Mouse (Mus musculus): Measurements from ENCODE around the gene Hoxd4. TPM values are rescaled to one million over a fixed set of nuclear protein-coding genes. Genes with fewer than 3 reads are reported as not detected.

Hoxd4 gene
- polyA plus RNA-seq, 1 experiment from 2014 or later, result 0.29 TPM

DNA sequence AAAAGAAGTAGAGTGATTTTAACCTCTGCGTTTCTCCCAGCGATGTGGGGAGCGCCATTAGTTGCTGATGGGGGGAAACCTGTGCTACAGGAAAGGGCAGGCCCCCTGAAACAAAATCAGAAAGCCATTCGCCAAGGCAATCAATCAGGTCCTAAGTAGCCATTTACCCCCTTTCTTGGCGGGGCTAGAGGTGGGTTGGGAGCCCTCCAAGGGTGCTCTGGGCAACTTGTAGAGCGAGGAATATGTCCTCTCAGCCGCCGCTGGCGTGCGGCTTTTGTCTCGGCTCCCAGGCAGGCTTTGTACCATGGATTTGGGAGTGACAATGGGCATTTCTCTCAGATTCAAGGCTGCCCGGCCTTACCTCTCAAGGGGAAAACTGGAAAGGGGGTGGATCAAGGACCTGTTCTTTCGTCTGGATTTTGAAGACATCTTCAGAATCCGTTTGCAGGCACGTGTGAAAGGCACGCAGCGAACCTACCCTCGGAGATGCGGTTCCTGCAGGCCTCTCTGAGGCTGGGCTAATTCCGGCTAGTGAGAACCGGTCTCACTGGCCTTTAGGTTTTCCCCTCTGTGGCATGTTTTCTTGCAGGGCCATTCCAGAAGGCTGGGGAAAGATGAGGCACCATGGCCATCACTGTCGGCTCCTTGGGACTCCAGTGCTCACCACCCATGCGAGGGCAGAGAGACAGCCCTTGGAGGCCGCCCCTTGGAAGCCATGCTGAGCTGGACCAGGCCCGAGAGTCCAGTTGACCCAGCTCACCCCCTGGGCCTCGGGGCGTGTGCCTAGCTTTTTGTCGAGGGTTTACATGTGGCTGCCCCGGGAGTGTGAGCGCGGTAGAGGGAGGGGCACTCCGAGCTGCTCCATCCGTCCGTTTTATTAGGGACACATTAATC is 15.0 kb upstream of the Hoxd4 start:
- Histone ChIP-seq H3K4me3 (peak overlapping the region; percentile 48; the same call in 1 of the 2 replicates), H3K4me1 (peaks cover 58% of the 10 kb centered on the region), H3K27me3 (peaks cover 85% of the 10 kb centered on the region), H3K36me3 (peaks cover 4% of the 10 kb centered on the region; the same call in 1 of the 2 replicates), H3K4me2 (peak overlapping the region; percentile 61), H3K9ac (no peak overlapping the region; the same call in 1 of the 2 replicates), H3K9me3 (no peaks in the 10 kb centered on the region), H3K27ac (peak overlapping the region; percentile 78)
- ATAC-seq (ENCODE audit: insufficient number of reproducible peaks, low FRiP score, low TSS enrichment, low read depth), result no peak
- 22% methylated on average over 34 of the region's 34 CpGs for WGBS

GRCm38 (mm10) chr2:74697567-74698121 is 14.1 kb upstream of the Hoxd4 start, which contains the start of gene Hoxd9:
Gene Hoxd9, plus strand, starts transcription at chr2:74697727.
- ATAC-seq (ENCODE audit: insufficient number of reproducible peaks, low FRiP score, low TSS enrichment, low read depth), result 0 out of 2 replicates have a peak, but pooled peaks have one; percentile 31
- Histone ChIP-seq H3K9ac (peak within 1 kb of the TSS; percentile 47), H3K27ac (peak within 1 kb of the TSS; percentile 78), H3K9me3 (no peaks in the 10 kb centered on the region), H3K36me3 (peaks cover 4% of the 10 kb centered on the region; the same call in 1 of the 2 replicates), H3K4me3 (peak within 1 kb of the TSS; percentile 48), H3K4me2 (peak within 1 kb of the TSS; percentile 61), H3K27me3 (peaks cover 81% of the 10 kb centered on the region), H3K4me1 (peaks cover 50% of the 10 kb centered on the region)
- 2% methylated on average over 43 of the region's 43 CpGs for WGBS

GRCm38 (mm10) chr2:74698201-74699052 is 13.3 kb upstream of the Hoxd4 start:
- 3% methylated on average over 83 of the region's 86 CpGs for WGBS
- Histone ChIP-seq H3K9me3 (no peaks in the 10 kb centered on the region), H3K27me3 (peaks cover 80% of the 10 kb centered on the region), H3K36me3 (peaks cover 4% of the 10 kb centered on the region; the same call in 1 of the 2 replicates), H3K4me3 (peak overlapping the region; percentile 48), H3K27ac (peak overlapping the region; percentile 78), H3K4me2 (peak overlapping the region; percentile 61), H3K9ac (peak overlapping the region; percentile 47), H3K4me1 (peaks cover 42% of the 10 kb centered on the region)
- peak; percentile 35; the same call in 1 of the 2 replicates for ATAC-seq (ENCODE audit: insufficient number of reproducible peaks, low FRiP score, low TSS enrichment, low read depth)

DNA sequence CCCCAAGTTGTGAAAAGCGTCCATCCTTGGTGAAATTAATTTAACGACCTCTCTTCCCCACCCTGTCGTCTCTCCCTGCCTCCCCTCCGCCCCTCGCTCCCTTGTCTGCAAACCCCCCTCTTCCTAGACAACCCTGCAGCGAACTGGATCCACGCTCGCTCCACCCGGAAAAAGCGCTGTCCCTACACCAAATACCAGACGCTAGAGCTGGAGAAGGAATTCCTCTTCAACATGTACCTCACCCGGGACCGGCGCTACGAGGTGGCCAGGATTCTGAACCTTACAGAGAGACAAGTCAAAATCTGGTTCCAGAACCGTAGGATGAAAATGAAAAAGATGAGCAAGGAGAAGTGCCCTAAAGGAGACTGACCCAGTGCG is 12.7 kb upstream of the Hoxd4 start:
- H3K27ac ChIP-seq, result peak overlapping the region; percentile 78; the same call in 1 of the 2 replicates
- peaks cover 4% of the 10 kb centered on the region; the same call in 1 of the 2 replicates for H3K36me3 ChIP-seq
- peak overlapping the region; percentile 48 for H3K4me3 ChIP-seq
- H3K4me2 ChIP-seq, result peak overlapping the region; percentile 61
- H3K27me3 ChIP-seq, result peaks cover 82% of the 10 kb centered on the region
- H3K9me3 ChIP-seq, result no peaks in the 10 kb centered on the region
- H3K9ac ChIP-seq, result peak overlapping the region; percentile 47; the same call in 1 of the 2 replicates
- 9% methylated on average over 17 of the region's 17 CpGs for WGBS
- peaks cover 46% of the 10 kb centered on the region for H3K4me1 ChIP-seq
- ATAC-seq (ENCODE audit: insufficient number of reproducible peaks, low FRiP score, low TSS enrichment, low read depth), result no peak

DNA sequence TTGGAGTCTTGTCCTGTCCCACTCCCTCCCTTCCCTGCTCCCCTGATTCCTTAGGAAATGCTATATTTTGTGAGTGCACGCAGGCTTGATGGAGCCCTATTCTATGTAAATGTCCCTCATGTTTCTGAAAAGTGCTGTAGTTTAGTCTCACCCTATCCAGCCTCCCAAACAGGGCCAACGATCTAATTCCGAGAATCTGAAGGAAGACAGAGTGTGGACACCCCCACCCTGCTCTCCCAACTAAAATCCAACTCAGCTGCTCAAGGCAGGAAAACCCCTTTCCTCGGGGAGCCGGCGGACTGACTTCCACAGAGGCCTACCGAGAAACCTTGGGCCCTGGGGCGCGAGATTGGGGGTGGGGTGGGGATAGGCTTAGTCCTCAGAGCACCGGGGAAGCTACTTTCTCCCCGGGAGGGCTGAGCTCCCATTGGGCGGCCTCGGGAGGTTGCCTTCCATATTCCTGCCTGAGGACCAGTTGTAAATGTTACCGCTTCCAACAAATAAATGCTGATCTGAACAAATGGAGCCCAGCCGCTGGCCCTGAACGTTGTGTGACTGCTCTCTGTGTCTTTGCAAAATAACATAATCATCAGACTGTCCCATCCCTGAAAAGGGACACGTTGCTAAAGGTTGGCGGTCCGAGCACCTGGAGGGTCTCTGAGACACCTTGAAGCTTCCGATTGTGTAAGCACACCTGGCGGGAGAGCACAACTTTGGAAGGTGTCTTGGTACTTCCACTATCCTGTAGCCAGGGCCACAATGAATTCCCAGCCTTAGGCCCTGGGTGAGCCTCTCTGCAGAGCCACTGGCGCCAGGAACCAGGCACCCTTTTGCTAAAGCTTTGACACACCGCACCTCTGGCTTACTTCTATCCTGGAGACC is 11.8 kb upstream of the Hoxd4 start:
- peaks cover 84% of the 10 kb centered on the region for H3K27me3 ChIP-seq
- H3K9ac ChIP-seq, result no peak overlapping the region
- WGBS, result 37% methylated on average over 23 of the region's 23 CpGs

GRCm38 (mm10) chr2:74700546-74701112 is 11.1 kb upstream of the Hoxd4 start:
- Histone ChIP-seq H3K4me1 (peaks cover 59% of the 10 kb centered on the region), H3K36me3 (peaks cover 4% of the 10 kb centered on the region; the same call in 1 of the 2 replicates), H3K4me3 (no peak overlapping the region), H3K4me2 (no peak overlapping the region), H3K27ac (no peak overlapping the region), H3K9ac (no peak overlapping the region), H3K27me3 (peaks cover 84% of the 10 kb centered on the region), H3K9me3 (no peaks in the 10 kb centered on the region)
- ATAC-seq (ENCODE audit: insufficient number of reproducible peaks, low FRiP score, low TSS enrichment, low read depth), result no peak
- 34% methylated on average over 22 of the region's 22 CpGs for WGBS

More for the DNA sequence above, 11.8 kb upstream of the Hoxd4 start:
- ATAC-seq (ENCODE audit: insufficient number of reproducible peaks, low FRiP score, low TSS enrichment, low read depth), result no peak
- Histone ChIP-seq H3K9me3 (no peaks in the 10 kb centered on the region), H3K4me2 (peak overlapping the region; percentile 1; the same call in 1 of the 2 replicates), H3K4me3 (peak overlapping the region; percentile 48; the same call in 1 of the 2 replicates), H3K4me1 (peaks cover 52% of the 10 kb centered on the region), H3K27ac (no peak overlapping the region), H3K36me3 (peaks cover 4% of the 10 kb centered on the region; the same call in 1 of the 2 replicates)

DNA sequence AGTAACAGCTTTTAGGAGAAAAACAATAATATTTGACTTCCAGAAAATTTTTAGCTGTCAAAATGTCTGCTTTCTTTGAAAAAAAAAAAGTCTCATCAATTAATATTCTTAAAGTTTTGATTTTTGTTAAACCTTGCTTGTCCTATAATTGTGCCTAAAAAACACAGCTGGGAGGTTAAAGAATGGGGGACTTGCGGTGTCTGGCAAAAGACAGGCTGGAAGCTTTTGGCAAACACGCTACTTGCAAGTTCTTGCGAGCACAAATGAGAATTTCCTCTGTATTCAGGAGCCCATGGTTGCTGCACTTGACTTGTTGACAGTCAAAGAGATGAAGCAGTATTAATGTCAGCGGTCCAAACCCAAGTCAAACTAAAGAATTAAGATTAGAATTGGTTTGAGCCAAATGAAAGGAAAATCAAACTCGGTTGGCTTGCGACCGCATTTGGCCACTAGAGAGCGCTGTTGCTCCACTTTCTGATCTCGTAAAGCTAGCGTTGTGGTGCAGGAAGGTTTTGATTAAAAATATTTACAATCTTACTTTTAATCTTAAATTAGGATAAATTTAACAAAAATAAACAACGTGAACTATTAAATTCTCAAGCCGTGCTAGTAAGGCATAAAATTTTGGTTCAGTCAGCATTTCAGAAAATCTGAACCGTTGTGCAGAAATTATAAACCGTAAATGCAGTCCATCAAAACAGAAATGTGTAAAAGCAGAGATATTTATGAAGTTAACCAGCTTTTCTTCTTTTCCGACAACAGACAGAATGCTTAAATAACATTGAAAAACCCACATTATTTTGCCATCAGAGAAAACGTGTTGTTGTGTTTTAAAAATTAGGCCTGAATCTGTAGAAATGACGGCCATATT is 9.5 kb upstream of the Hoxd4 start:
- peaks cover 53% of the 10 kb centered on the region for H3K4me1 ChIP-seq
- no peak overlapping the region for H3K27ac ChIP-seq
- no peak overlapping the region for H3K4me3 ChIP-seq
- H3K36me3 ChIP-seq, result peaks cover 4% of the 10 kb centered on the region; the same call in 1 of the 2 replicates
- no peak for ATAC-seq (ENCODE audit: insufficient number of reproducible peaks, low FRiP score, low TSS enrichment, low read depth)
- no peaks in the 10 kb centered on the region for H3K9me3 ChIP-seq
- H3K9ac ChIP-seq, result no peak overlapping the region
- WGBS, result 12% methylated on average over 17 of the region's 17 CpGs
- H3K27me3 ChIP-seq, result peaks cover 83% of the 10 kb centered on the region
- no peak overlapping the region for H3K4me2 ChIP-seq

- Histone ChIP-seq H3K36me3 (peaks cover 4% of the 10 kb centered on the region; the same call in 1 of the 2 replicates), H3K27me3 (peaks cover 84% of the 10 kb centered on the region), H3K4me1 (peaks cover 49% of the 10 kb centered on the region), H3K9ac (no peak overlapping the region), H3K4me3 (no peak overlapping the region), H3K4me2 (no peak overlapping the region), H3K9me3 (no peaks in the 10 kb centered on the region), H3K27ac (no peak overlapping the region)
- ATAC-seq (ENCODE audit: insufficient number of reproducible peaks, low FRiP score, low TSS enrichment, low read depth), result no peak
- 32% methylated on average over 6 of the region's 6 CpGs for WGBS
Measured at GRCm38 (mm10) chr2:74702820-74703219, 8.9 kb upstream of the Hoxd4 start.

DNA sequence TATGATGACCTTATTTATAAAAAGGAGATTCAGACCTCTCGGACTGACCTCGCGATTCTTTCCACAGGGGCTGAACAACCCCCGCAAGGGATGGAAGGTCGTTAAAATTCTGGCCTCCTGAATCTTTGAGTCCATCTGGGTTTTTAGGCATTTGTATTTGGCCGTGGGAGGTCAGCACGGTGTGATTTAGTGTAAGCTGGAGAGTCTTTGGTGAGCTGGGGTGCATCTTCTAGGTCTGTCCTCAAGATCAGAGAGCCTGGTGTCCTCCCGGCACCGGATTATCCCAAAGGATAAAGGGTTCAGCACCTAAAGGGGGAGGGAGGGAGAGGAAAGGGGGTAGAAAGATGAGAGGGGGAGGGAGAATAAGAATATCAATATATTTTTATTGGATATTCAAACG is 8.4 kb upstream of the Hoxd4 start:
- H3K9ac ChIP-seq, result no peak overlapping the region
- H3K4me2 ChIP-seq, result no peak overlapping the region
- H3K9me3 ChIP-seq, result no peaks in the 10 kb centered on the region
- peaks cover 44% of the 10 kb centered on the region for H3K4me1 ChIP-seq
- H3K36me3 ChIP-seq, result peaks cover 4% of the 10 kb centered on the region; the same call in 1 of the 2 replicates
- ATAC-seq (ENCODE audit: insufficient number of reproducible peaks, low FRiP score, low TSS enrichment, low read depth), result no peak
- no peak overlapping the region for H3K4me3 ChIP-seq
- peaks cover 84% of the 10 kb centered on the region for H3K27me3 ChIP-seq
- WGBS, result 22% methylated on average over 10 of the region's 10 CpGs
- H3K27ac ChIP-seq, result no peak overlapping the region

Measured in limb, embryonic 15.5 days (tissue).